Mouse (Mus musculus) retina, adult 2 months (tissue): ENCODE data around the gene Olfr1053.
"Not testable (repeated sequence)": the region's sequence is repeated elsewhere in the genome, so short reads cannot be mapped to it uniquely, and the experiment has no call there.

Experiments used
- DNase-seq: peaks from one replicate; pipeline ENCODE4 v3.0.0-alpha.2; 2012; ENCODE audit warnings: low read depth, low spot score

The Olfr1053 gene

GRCm38 (mm10) chr2:86315184-86315583 is at the start of gene Olfr1053:
Olfr1053 (minus strand) TSS chr2:86315284.
- no peak for DNase-seq

DNA sequence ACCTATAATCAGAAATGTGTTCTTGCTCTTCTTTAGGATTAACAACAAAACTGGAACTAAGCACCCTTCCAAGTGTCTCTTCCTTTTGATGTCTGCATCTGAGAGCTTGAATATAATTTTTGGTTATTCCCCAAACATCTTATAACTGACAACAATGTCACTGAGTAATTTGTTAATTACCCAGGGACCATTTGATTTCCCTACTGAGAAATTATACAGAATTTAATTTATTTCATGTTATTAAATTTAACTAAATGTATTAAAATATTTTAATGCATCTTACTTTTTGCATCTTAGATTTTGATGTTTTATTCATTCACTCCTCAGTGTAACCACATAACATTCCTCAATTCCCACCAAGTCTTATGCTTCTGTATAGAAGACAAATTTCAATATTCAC is 47.3 kb upstream of the Olfr1053 start, which contains the start of gene Olfr1056:
Olfr1056 (minus strand) TSS at position 101 of the 400 bp plus-strand sequence.
- DNase-seq = no peak

DNA sequence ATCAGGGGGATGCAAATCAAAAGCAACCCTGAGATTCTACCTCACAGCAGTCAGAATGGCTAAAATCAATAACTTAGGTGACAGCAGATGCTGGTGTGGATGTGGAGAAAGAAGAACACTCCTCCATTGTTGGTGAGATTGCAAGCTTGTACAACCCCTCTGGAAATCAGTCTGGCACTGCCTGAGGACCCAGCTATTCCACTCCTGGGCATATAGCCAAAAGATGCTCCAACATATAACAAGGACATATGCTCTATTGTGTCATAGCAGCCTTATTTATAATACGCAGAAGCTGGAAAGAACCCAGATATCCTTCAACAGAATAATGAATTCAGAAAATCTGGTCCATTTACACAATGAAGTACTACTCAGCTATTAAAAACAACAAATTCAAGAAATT is 36.7 kb upstream of the Olfr1053 start:
- DNase-seq = not testable (repeated sequence)

DNA sequence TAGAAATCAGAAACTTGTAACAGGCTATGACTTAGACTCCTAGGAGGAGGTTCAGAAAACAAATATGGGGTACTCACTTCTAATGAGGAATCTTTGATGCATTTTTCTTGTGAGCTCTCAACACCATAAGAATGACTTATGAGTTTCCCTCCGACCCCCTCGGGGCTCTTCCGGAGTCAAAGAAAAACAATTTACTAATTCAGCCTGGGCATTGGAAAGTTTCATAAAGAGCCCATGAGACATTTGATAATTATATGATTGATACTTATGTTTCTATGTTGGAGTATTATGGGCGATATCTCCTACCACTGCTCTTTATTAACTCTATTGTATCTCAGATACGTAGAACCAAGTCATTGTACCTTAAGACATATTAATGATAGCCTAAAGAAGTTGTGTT is 35.1 kb upstream of the Olfr1053 start, which contains the start of gene Olfr1055:
Olfr1055 (minus strand) TSS at position 101 of the 400 bp plus-strand sequence.
- DNase-seq = no peak

GRCm38 (mm10) chr2:86335333-86335732 is 20.2 kb upstream of the Olfr1053 start, which contains the start of gene Olfr1054:
Olfr1054 (minus strand) TSS chr2:86335433.
- no peak for DNase-seq

- DNase-seq = no peak
These were observed 22.9 kb downstream of the Olfr1053 start, which contains the start of gene Olfr1052 for GRCm38 (mm10) chr2:86292155-86292554. Olfr1052 (plus strand) TSS chr2:86292455.

DNA sequence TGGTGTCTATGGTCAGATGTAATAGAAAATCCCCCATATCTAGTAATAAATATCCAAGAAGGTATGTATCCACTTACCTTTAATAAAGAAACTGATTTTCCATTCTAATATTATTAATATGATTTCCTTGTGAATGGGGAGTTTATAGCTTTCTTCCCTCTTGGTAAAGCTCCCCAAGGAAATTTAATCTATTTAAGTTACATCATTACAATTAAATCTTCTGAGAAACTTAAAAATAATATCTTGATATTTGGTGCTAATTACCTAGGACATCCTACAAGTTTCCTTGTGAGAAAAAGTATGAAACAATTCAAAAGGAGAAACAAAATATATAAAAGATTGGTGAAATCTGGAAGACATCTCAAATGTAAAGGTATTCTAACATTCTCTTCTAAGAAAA is 36.1 kb downstream of the Olfr1053 start, which contains the start of gene Olfr1051:
Olfr1051 (minus strand) TSS at position 101 of the 400 bp plus-strand sequence.
- DNase-seq = not testable (repeated sequence)
